Mouse (Mus musculus) layer of hippocampus, postnatal 36 days (tissue): ENCODE results near the gene Slc11a2. TPM values are rescaled to one million over a fixed set of nuclear protein-coding genes. Genes with fewer than 3 reads are reported as not detected.

Source experiments
- DNase-seq, 2 experiments: peaks; one replicate each; pipeline ENCODE4 v3.0.0; 2022
- total RNA-seq, 2 experiments: library from RNA; stranded (reverse); gene quantifications; 2 replicates each; pipeline ENCODE4 v1.2.3; 2021

Gene Slc11a2
- total RNA-seq, result 10 to 100 TPM; 54.0 to 61.5 TPM

DNA sequence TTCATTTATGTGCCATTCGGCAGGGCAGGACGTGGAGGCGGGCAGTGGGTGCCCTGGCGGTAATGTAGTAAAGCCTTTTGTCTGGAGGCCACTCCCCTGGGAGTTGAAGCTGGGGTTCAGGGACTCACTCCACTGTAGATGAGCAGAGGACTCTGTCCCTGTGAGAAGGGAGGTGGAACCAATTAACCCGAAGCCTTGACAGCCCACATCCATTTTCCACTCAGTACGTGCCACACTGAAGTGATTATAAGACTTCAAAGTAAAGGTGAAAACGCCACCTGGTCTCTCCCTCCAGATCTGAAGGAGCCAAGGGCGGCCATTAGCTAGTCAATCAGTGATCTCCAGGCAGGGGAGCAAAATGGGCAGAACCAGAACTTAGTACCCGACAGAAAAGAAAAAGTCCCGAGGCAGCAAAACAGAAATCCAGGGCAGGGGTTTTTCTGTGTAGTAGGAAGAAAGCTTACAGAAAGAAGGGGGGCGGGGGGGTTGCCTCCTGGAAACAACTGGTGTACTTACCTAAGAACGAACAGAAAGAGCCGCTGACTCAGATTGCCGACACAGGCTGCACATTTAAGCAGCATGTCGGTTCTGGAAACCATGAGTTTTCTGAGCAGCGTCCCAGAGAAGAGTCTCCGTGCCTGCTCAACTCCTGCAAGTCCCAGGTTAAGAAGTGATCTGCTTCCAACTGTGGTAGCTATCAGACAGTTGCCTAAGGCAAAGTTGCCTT is at the start of gene Slc11a2:
Gene Slc11a2 (minus strand): TSS at position 677 of the 727 bp plus-strand sequence.
- no peak for DNase-seq

DNA sequence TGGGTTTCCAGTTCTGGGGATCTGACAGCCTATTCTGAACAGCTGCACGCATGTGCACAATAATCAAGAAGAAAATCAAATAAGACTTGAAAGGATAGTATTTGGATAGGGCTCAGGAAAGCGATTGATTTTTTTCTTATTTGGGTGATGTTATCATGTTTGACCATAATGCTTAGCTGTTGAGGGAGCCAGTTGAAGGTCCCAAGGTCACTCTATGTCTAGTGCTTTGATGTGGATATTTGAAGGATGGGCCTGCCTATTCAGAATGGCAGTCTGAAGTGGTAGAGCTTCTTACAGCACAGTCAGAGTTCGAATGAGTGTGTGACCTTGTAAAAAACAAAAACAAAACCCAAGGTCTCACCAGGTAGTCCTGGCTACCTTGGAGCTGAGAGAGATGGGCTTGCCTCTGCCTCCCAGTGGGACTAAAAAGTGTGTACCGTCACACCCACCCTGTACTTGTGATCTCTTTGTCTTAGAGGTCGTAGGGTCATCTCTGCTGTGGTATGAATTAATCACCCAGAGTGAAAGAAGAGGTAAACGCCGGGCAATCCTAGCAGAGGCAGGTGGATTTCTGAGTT is 49.1 kb upstream of the Slc11a2 start:
- DNase-seq, result no peak

DNA sequence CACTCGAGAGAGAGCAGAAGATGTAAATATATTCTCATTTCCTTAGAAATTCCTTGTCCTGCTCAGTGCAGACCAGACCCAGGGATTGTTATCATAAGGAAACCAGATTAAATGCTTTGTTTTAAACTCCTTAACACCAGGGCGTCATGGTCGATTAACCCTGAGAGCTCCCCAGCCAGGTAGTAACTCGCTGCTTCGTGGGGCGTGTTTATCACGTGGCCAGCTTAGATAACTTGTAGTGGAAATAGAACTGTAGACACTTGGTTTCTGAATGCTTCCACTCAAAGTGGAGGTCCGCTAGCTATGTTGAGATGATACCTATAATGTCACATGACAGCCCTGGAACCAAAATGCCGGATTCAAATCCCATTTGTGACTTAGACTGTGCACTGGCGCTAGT is 45.2 kb upstream of the Slc11a2 start:
- DNase-seq, result no peak

DNA sequence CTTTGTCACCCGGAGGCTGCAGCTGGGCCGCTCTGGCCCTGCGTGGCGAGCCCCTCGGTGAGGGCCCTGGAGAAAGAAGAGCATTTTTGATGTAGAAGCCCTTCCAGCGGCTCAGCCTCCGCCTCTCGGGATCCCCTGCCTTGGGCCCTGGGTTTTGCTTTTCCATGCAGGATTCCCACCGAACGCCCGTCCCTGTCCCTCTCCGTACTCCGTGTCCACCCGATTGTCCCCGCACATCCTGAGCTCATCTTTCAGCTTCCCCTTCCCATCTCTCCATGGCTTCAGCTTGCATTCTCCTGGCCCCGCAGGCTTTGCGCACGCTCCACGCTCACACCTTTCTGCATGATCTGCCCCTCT is 44.3 kb upstream of the Slc11a2 start:
- no peak for DNase-seq

DNA sequence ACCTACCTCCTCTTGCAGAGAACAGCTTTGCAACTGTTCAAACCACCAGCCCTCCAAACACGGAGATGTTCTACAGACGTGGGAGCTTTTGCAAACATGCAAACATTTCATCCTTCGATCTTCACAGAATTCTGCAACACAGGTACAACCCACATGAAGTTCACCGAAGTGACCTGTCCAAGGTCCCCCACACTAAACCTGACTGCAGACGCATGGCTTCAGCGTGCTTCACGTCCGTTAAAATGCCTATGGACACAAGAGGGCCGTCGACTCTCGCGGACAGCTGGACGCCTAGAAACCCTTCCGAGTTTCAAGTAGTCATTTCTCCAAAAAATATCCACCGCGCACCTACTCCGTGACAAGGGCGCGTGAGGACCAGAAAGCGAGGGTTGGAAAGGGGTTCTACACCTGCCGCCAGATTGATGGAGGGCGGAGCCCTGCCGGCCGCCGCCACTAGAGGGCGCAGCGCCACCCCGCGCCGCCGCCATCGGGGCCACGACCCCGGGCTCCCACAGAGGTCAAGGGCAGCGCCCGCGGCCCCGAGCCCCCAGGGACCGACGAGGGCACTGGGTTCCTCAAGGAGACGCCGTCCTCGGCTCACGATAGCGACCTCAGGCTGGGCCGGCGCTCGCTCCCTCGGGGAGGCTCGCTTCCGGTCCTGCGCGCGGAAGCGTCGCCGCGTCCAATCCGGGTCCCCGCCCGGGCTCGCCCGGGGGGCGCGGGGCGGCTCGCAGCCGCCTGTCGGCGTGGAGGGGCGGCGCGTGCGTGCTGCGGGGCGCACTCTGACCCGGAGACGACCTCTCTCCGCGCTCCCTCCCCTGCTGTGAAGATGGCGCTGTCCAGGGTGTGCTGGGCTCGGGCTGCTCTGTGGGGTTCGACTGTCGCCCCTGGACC is 43.7 kb upstream of the Slc11a2 start, which contains the start of gene Letmd1:
Gene Letmd1 (plus strand): TSS at position 729 of the 894 bp plus-strand sequence.
- peak; percentile 90 to 91 for DNase-seq

DNA sequence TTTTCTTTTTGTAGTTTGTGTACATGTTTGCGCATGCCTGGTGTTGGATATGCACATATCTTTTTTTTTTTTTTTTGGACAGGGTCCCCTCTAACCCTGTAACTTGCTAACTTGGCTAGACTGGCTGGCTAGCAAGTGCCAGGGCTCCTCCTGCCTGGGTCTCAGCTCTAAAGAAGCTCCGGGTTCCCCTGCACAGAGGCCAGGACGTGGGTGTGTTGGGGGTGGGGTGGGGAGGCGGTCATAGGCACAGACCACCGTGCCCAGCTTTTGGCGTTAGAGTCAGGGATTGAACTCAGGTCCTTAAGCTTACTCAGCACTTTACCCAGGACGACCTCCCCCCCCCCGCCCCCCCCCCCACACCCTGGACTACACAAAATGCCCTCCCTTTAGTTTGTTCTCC is 42.9 kb upstream of the Slc11a2 start:
- no peak for DNase-seq

DNA sequence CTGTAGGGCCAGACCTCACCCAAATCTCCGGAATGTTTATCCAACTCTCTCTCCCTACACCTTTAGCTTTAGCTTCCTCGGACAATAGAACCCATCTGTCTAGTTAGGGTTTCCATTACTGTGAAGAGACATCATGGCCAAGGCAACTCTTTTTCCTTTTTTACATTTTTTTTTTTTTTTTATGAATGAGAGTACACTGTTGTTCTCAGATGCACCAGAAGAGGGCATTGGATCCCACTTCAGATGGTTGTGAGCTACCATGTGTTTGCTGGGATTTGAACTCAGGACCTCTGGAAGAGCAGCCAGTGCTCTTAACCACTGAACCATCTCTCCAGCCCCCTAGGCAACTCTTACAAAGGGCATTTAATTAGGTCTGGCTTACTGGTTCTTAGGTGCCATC is 40.6 kb upstream of the Slc11a2 start:
- no peak for DNase-seq

DNA sequence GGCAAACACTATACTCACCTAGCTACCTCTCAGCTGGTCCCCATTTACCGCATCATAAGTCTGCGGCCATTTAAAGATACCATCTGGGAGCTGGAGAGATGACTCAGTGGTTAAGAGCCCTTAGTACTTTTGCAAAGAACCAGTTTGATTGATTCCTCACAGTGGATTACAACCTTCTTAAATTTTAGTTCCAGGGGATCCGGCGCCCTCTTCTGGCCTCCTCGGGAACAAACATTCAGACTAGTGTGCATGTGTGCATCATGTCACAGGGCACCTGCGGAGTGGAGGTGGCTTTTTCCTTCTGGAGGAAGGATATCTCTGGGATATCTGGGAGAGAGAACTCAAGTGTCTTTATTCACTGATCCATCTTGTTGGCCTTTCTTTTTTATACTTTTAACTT is 38.8 kb upstream of the Slc11a2 start:
- DNase-seq, result peak; percentile 61 to 70

DNA sequence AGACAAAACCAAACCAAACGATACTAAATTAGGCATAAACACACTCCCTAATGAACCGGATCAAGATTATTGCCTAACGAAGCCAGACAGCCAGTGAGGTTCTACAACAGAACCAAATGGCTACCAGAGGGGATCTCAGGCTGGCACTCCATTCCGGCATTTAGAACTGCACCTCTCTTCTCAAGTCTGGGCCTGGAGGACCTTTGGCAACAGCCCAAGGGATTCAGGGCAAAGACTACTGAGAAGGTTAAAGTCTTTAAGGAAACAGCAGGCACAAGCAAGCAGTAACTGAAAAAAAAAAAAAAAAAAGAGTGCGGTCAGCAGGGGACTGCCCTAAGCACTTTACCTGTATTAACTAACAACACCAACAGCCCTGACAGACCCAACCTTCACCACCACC is 37.2 kb upstream of the Slc11a2 start:
- DNase-seq, result no peak

DNA sequence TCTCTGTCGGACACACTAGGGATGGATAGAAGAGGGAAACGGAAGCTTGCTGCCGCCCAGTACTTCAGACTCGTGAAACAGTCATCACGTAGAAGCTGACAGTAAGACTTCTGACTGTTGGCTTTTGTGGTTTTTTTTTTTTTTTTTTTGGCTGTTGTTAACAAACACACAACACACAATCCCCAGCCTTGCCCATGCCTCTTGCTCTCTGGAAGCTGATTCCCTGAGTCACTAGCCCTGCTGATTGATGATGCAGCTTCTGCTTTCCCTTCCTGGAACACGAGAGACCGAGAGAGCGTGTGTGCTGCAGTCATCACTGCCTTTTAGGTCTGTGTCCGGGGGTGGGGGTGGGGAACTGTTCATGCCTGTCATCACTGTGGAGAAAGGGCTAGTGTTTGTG is 36.8 kb upstream of the Slc11a2 start:
- no peak for DNase-seq

DNA sequence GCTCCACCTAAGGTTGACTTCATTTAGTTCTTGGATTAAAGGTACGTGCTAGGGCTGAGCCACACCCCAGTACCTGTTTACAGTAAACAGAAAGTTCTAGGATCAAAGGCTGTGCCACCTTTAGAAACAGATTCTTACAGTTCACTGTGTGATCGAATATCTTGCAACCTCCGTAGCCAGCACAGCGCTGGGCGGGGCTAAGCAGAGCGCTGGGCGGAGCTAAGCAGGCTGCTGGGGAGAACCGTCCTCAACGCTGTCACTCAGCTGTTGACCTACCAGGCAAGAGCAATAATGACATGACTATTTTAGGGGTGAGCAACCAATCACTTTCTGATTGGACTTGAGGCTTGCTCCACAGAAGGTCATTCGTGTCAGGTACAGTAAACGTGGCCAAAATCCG is 36.1 kb upstream of the Slc11a2 start:
- DNase-seq, result no peak

DNA sequence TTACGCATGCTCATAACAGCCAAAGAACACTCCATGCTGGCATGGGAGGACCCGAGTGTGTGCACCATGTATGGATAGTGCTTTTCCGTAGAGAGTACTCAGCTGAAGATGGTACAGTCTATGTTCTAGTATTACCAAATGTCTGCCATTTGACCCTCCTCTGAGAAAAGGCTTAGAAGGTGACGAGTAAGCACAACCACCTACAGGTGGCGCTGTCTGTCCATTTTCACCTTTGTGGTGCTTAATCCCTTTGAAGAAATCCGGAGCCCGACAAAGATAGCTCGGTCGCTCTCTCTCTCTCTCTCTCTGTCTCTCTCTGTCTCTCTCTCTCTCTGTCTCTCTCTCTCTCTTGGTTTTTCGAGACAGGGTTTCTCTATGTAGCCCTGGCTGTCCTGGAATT is 33.2 kb upstream of the Slc11a2 start:
- DNase-seq, result no peak

DNA sequence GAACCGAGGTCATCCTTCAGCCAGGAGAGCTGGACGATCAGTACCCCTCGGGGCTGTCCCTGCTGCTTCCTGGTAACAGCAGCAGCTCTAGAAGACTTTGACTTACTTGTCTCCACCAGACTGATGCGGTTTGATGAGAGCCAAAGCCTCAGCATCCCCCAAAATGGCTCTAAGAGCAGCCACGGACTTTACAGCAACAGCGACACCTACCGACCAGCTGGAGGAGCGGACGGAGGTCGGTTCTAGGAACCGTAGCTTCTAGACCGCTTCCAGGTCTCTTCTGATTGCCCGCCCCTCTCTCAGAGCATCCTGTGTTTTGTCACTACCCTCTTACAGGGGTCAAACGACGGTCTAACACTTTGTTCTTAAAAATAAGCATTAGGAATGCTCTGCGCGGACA is 32.5 kb upstream of the Slc11a2 start:
- DNase-seq, result peak; percentile 55 to 58

DNA sequence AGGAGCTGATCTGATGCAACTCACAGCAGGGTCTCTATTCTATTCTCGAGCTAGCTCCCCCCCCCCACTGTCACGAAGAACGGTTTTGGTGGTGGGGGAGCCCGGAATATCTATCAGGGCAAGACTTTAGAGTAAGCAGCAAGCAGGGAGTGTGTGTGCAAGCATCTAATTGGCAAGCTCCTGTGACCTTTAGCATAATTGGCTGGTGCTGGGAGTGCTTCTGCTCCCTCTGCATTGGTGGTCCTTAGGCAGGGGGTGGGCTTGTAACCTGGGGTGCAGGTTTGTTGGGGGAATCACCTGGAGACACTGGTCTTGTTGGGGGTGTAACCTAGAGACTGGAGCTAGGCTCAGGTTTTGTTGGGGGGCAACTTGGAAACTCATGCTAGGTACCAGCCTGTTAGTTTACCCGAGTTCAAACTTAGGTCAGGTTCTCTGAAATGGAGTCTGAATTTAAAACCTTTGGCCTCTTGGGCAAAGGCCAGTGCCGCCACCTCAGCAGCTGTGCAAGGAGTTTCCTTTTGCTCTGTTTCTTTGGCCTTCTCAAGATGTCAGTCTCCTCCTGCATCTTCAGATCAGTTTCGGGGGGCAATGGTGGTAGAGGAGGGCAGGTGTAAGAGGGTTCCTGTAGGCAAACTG is 31.6 kb upstream of the Slc11a2 start:
- no peak for DNase-seq

DNA sequence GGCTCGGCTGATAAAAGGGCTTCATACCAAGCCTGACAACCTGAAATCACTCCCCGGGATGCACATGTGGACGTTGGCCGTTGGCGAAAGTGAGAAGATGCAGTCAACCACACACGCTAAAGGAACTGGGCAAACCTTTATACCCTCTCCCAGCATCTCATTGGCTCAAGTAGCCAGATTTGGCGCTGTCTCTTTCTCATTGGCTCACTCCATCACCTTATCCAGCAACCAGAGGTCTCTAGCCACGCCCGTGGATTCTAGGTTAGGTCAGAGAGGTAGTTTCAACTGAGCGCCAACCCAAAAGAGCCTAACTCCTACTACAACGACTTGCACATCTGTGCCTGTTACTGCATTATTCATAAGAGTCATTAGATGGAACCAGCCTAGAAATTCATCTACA is 27.6 kb upstream of the Slc11a2 start:
- no peak for DNase-seq

DNA sequence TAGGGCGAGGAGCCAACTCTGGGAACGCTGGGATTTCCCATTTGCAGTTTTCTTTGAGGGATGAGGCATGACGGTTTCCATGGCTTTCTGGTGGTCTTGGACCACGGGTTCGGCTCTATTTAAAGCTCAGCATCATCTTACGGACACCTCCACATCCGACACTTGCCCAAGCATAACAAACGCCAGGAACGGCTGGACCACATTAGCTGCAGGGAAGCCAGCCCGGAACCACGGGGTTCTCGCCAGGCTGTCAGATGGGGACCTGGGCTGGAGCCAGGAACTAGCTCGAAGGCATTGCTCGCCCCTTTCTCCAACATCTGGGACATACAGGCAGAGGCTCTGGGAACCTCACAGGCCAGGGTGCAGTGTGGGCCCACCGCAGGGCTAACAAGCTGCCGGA is 26.4 kb upstream of the Slc11a2 start:
- peak in 1 of 2 experiments; percentile 56 for DNase-seq

DNA sequence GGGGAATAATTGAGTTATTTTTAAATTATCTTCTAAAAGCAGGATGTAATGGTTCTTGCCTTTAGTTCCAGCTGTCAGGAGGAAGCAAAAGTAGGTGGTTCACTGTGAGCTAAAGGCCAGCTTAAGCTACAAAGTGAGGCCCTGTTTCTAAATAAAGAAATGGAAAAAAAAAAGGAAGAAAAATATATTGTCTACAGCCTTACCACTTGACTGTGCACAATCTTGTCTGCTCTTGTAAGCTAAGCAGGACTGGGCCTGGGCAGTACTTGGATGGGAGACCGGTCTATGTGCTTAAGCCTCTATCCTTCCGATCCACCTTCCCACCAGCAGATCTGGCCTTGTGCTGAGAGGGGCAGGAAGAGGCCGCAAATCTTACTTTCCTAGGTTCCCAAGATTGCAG is 24.6 kb upstream of the Slc11a2 start:
- DNase-seq, result no peak

DNA sequence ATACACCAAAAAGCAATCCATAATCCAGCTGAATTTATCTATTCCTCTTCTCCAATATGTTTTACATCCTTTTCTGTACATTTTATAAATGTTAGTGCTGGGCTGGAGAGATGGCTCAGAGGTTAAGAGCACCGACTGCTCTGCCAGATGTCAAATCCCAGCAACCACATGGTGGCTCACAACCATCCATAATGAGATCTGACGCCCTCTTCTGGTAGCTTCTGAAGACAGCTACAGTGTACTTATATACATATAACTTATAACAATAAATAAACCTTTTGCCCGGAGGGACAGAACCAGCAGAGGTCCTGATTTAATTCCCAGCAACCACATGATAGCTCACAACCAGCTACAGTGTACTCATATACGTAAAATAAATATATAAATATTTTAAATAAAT is 23.7 kb upstream of the Slc11a2 start:
- DNase-seq, result no peak

DNA sequence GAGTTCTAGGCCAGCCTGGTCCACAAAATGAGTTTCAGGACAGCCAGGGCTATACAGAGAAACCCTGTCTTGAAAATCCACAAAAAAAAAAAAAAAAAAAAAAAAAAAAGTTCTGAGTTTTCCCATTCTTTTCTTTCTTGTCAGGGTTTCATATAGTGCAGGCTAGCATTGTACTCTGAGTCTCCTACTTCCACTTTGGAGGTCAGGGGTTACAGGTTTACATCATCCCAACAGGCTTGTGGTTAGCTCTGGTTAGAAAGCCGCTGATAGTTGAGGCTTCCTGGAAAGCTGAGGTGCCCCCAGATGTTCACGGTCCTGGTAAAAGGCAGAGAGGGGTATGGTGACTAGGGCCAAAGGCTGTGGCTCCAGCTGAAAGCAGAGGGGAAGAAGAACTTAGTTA is 22.0 kb upstream of the Slc11a2 start:
- DNase-seq, result no peak

DNA sequence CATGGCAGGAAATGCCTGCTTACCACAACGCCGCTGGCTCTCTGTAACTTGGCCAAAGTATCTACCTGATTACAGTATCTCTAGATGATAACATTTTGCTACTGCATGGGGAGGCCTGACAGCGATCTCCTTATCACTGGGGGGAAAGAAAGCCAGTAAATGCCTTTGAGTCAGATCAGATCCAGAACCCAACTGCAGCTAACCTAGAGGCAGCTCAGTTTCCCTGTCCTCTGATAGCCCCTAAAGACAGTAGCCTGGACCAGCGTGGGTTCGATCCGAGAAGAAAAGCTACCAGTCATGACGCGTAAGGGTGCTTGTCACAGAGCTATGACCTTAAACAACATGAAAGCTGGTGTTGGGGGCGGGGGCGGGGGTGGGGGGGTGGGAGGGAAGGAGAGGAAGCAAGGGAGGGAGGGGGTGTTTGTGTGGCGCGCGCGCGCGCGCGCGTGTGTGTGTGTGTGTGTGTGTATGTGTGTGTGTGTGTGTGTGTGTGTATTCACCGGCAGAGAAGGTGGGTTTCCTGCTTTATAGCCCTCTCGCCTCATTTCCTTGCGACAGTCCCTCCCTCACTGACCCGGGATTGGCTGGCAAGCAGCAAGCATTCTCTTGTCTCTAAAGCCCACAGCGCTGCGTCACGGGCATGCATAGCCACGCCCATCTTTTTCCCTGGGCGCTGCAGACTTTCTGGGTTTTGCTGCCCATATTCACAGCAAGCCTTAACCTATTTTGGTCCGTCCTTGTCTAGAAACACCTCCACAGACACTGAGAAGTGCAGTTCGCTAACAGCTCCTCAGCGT is 18.5 kb upstream of the Slc11a2 start:
- peak; percentile 66 to 76 for DNase-seq

DNA sequence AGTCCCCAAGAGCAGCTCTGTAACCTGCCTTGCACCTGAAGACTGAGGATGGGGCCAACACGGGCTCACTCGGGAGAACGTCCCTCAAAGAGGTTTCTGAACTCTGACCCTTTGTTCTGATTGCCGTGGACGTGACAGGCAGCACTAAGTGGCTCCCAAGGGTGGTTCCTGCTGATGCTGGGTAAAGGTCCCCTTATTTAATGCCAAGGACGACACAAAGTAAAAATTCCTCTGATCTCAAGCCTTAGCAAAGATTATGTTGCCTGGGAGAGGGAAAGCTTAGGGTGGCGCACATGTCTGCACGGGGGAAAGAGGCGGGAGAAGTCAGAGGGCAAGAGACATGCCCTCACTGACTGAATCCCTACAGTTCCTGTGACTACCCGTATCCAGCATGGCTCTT is 11.6 kb upstream of the Slc11a2 start:
- DNase-seq, result no peak

DNA sequence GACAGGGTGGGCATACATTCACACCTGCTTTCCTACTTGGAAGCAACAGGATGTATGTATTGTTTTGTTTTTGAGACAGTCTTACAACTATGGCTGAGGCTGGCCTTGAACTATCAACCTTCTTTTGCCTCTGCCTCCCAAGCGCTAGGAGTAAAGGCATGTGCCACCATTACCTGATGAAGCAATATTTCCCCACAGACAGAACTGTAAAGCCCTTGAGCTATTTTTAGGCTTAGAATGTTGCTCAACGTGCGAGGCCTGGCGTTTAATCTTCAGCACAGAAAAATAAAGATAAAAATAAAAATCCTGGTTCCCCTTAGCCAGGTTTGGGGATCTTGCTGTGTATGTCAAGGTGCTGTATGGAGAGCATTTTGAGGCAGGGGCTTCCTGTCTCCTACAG is 11.2 kb upstream of the Slc11a2 start:
- no peak for DNase-seq
